Mouse (Mus musculus) limb, embryonic 11.5 days (tissue): Measurements from ENCODE around the gene Nfatc2. TPM values are rescaled to one million over a fixed set of nuclear protein-coding genes. Genes with fewer than 3 reads are reported as not detected.

Source experiments
- ATAC-seq: fragments of 200-750 bp; cut with Nextera tagmentation; 2 replicates; pipeline ENCODE4 v1.8.0; 2017; ENCODE audit warnings: low read depth; ENCODE audit not compliant: insufficient number of reproducible peaks, low FRiP score, low TSS enrichment
- DNase-seq: peaks from one replicate; pipeline ENCODE4 v3.0.0-alpha.2; 2015; ENCODE audit warnings: low spot score
- H3K27ac ChIP-seq: fragments of 300-500 bp; sonication (generic); replicated peaks from 2 replicates; pipeline ENCODE4 v1.5.1; 2014; ENCODE audit warnings: low read depth, mild to moderate bottlenecking, low read length
- H3K27me3 ChIP-seq: fragments of 300-500 bp; sonication (generic); 2 replicates; pipeline ENCODE4 v1.6.1; 2014; ENCODE audit warnings: mild to moderate bottlenecking, low read length, mixed read lengths; ENCODE audit not compliant: control insufficient read depth, insufficient read depth
- H3K36me3 ChIP-seq: fragments of 300-500 bp; sonication (generic); 2 replicates; pipeline ENCODE4 v1.6.1; 2014; ENCODE audit warnings: mild to moderate bottlenecking, low read length, moderate library complexity, mixed read lengths; ENCODE audit not compliant: control insufficient read depth, insufficient read depth
- H3K4me1 ChIP-seq: fragments of 300-500 bp; sonication (generic); 2 replicates; pipeline ENCODE4 v1.6.1; 2014; ENCODE audit warnings: low read length, mixed read lengths; ENCODE audit not compliant: control insufficient read depth, insufficient read depth
- H3K4me2 ChIP-seq: fragments of 300-500 bp; sonication (generic); 2 replicates; pipeline ENCODE4 v1.6.1; 2014; ENCODE audit warnings: low read depth, mild to moderate bottlenecking, moderate library complexity; ENCODE audit not compliant: severe bottlenecking
- H3K4me3 ChIP-seq: fragments of 300-500 bp; sonication (generic); 2 replicates; pipeline ENCODE4 v1.5.1; 2014; ENCODE audit warnings: low read depth, low read length
- H3K9ac ChIP-seq: fragments of 300-500 bp; sonication (generic); 2 replicates; pipeline ENCODE4 v1.6.1; 2014; ENCODE audit warnings: mild to moderate bottlenecking, low read length
- H3K9me3 ChIP-seq: fragments of 300-500 bp; sonication (generic); 2 replicates; pipeline ENCODE4 v1.6.1; 2016; ENCODE audit warnings: low read length; ENCODE audit not compliant: control insufficient read depth
- WGBS: fragments of 180-500 bp; shearing (Covaris S2); extraction: QIAGEN DNeasy Blood & Tissue Kit; methylation state at CpG from one replicate; pipeline ENCODE4 v1.1.7; 2014; 5-methylcytosine and 5-hydroxymethylcytosine counted together
- polyA plus RNA-seq: library from polyadenylated mRNA; unstranded; fragments of >200 nt; fragmentation: Nextera tagmentation; extraction: Ambion mirVana; gene quantifications from 2 replicates; pipeline ENCODE4 v1.2.1, GENCODE M21; 2014

The Nfatc2 gene
- polyA plus RNA-seq, 1 experiment from 2014 or later: 4.9 TPM

DNA sequence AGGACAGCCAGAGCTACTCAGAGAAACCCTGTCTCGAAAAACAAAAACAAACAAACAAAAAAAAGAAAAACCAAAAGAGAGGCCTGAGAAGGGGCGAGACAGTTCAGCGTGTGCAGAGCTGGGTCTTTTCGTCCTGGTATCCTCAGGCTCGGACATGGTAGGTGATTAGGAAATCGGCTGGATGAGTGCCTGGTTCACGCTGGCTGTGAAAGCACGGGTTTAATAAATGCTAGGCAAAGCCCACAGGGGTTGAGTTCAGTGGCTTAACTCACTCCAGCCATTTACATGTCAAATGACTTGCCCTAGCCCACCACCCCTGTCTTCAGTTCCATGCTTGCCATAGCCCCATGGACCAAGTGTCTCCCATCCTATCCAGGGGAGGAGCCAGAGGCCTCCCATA, 14.3 kb downstream of the Nfatc2 start:
- WGBS: 79% methylated on average over 8 of the region's 8 CpGs
- Histone ChIP-seq H3K9me3 (no peaks in the 10 kb centered on the region), H3K4me1 (peaks cover 10% of the 10 kb centered on the region), H3K4me2 (no peak overlapping the region), H3K36me3 (no peaks in the 10 kb centered on the region), H3K9ac (no peak overlapping the region), H3K27ac (no peak overlapping the region), H3K4me3 (no peak overlapping the region), H3K27me3 (peaks cover 18% of the 10 kb centered on the region)
- DNase-seq (no peak), ATAC-seq (no peak)

DNA sequence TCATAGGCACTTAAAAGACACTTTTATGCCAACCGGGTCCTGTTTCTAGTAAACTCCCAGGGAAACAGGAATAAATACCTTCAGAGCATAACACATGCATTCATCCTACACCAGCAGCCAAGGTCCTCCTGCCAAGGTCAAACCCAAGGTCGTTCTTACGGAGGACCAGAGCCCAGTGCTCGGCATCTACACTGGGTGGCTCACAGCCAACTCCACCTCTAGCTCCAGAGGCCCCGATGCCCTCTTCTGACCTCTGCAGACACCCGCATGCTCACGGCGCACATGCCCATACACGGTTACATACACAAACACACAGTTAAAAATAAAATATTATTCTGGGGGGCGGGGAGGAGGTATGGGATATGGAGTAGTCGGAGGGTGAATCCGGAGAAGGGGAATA, 14.9 kb downstream of the Nfatc2 start:
- no peaks in the 10 kb centered on the region for H3K9me3 ChIP-seq
- peaks cover 18% of the 10 kb centered on the region for H3K27me3 ChIP-seq
- ATAC-seq (no peak), DNase-seq (no peak)
- WGBS: 89% methylated on average over 12 of the region's 12 CpGs
- no peak overlapping the region for H3K4me3 ChIP-seq
- H3K9ac ChIP-seq: no peak overlapping the region
- H3K36me3 ChIP-seq: no peaks in the 10 kb centered on the region
- peaks cover 12% of the 10 kb centered on the region for H3K4me1 ChIP-seq
- no peak overlapping the region for H3K27ac ChIP-seq
- H3K4me2 ChIP-seq: no peak overlapping the region

- no peak overlapping the region for H3K27ac ChIP-seq
- WGBS: 77% methylated on average over 6 of the region's 6 CpGs
These were observed 16.6 kb downstream of the Nfatc2 start for GRCm38 (mm10) chr2:168584857-168585256.

GRCm38 (mm10) chr2:168584408-168584807, 17.0 kb downstream of the Nfatc2 start:
- Histone ChIP-seq H3K4me3 (no peak overlapping the region), H3K27ac (no peak overlapping the region), H3K4me2 (no peak overlapping the region), H3K36me3 (no peaks in the 10 kb centered on the region), H3K9me3 (no peaks in the 10 kb centered on the region), H3K4me1 (peaks cover 22% of the 10 kb centered on the region), H3K9ac (no peak overlapping the region), H3K27me3 (peaks cover 2% of the 10 kb centered on the region)
- ATAC-seq (no peak), DNase-seq (no peak)
- 73% methylated on average over 8 of the region's 8 CpGs for WGBS

More at GRCm38 (mm10) chr2:168584857-168585256, 16.6 kb downstream of the Nfatc2 start:
- Histone ChIP-seq H3K27me3 (peaks cover 6% of the 10 kb centered on the region), H3K4me1 (peaks cover 22% of the 10 kb centered on the region), H3K9ac (no peak overlapping the region), H3K4me3 (no peak overlapping the region), H3K4me2 (no peak overlapping the region), H3K9me3 (no peaks in the 10 kb centered on the region), H3K36me3 (no peaks in the 10 kb centered on the region)
- ATAC-seq (no peak), DNase-seq (no peak)

- no peak overlapping the region for H3K27ac ChIP-seq
- DNase-seq: no peak
These were observed 18.4 kb downstream of the Nfatc2 start for GRCm38 (mm10) chr2:168583084-168583483.

DNA sequence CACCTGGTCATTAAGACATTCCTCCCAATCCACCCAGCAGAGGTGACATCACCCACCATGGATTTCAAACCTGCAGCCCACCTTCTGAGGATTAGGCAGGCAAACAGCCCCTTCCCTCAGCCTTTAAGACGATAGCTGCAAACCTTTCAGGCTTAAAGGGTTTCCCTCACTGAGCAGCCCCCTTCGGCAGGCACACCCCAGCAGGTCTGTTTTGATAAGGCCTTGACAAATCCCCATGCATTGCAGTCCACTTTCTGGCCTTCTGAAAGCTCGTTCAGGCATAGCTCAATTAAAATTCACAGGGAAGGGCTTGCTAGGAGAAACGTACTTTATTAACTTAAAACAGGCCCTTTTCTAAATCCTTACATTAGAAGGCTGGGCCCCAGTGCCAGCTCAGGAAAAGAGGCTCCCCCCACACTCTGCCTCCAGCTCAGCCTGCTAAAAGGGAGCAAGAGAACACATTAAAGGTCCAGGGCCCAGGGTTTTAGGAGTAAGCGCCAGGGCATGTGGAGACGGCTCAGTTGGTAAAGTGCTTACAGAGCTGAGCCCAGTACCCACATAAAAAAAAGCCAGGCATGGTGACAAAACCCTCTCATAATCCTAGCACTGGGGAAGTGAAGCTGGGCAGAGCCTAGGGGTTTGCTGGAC, 20.1 kb downstream of the Nfatc2 start:
- Histone ChIP-seq H3K27ac (peak overlapping the region; percentile 37), H3K4me2 (no peak overlapping the region), H3K36me3 (no peaks in the 10 kb centered on the region), H3K9ac (no peak overlapping the region), H3K4me1 (peaks cover 33% of the 10 kb centered on the region), H3K9me3 (no peaks in the 10 kb centered on the region), H3K27me3 (no peaks in the 10 kb centered on the region), H3K4me3 (no peak overlapping the region)
- DNase-seq: no peak
- 19% methylated on average over 6 of the region's 6 CpGs for WGBS
- ATAC-seq: no peak

More at GRCm38 (mm10) chr2:168583084-168583483, 18.4 kb downstream of the Nfatc2 start:
- no peaks in the 10 kb centered on the region for H3K27me3 ChIP-seq
- H3K36me3 ChIP-seq: no peaks in the 10 kb centered on the region
- peaks cover 22% of the 10 kb centered on the region for H3K4me1 ChIP-seq
- 82% methylated on average over 5 of the region's 5 CpGs for WGBS
- no peak overlapping the region for H3K9ac ChIP-seq
- H3K4me3 ChIP-seq: no peak overlapping the region
- ATAC-seq: no peak
- no peaks in the 10 kb centered on the region for H3K9me3 ChIP-seq
- H3K4me2 ChIP-seq: no peak overlapping the region

DNA sequence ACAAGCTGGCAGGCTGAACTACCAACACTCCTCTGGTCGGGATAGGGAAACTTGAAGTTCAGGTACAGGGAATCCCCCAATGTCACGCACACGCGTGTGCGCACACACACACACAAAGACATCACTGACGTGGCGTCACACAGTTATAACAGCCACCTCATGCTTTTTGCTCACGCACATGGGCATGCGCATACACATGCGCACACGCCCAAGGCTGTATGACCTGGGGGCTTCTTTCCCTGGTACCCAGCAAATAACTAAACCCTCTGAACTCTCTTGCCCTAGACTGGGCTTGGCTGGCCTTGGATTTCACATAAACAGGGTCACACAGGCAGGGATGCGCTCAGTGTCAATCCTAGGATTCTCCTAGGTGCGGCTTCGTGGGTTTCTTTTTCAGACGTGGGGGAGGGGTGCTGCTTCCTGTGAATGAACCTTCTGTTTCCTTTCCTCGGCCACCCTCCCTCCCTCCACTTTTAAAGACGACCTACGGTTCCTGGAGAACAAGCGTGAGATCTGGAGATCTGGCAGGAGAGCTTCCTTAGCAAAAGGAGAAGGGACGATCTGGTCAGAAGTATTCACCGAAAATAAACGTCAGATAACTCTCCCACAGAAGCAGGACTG, 21.1 kb downstream of the Nfatc2 start:
- H3K27me3 ChIP-seq: no peaks in the 10 kb centered on the region
- peak overlapping the region; percentile 27; the same call in 1 of the 2 replicates for H3K9ac ChIP-seq
- DNase-seq: no peak
- no peak overlapping the region for H3K4me2 ChIP-seq
- no peak for ATAC-seq
- no peak overlapping the region for H3K4me3 ChIP-seq
- peak overlapping the region; percentile 37 for H3K27ac ChIP-seq
- 49% methylated on average over 22 of the region's 22 CpGs for WGBS
- H3K4me1 ChIP-seq: peaks cover 33% of the 10 kb centered on the region
- no peaks in the 10 kb centered on the region for H3K36me3 ChIP-seq
- H3K9me3 ChIP-seq: no peaks in the 10 kb centered on the region

DNA sequence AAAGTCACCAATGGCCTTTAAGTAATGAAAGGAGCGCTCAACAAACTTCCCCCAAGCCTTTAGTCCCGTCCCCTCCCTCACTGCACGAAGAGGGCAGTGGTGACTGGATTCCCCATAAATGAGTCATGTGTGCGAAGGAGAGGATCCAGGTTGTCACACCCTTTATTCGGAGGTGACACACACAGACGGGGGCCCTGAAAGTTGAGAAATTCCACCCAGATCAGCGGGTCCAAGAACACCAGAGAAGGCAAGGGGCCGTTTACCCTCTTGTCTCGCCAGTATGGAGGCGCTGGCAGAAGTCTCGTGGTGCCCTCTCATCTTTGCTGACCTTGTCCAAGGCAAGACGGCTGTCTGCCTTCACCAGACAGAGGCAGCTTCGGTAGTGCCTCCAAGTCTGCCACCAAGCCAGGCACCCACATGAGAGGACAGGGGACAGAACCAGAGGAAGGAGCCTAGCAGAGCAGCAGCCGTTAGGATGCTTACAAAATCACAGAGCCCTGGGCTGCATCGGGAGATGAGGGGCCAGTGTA, 21.8 kb downstream of the Nfatc2 start:
- WGBS: 73% methylated on average over 15 of the region's 15 CpGs
- no peaks in the 10 kb centered on the region for H3K36me3 ChIP-seq
- DNase-seq (no peak), ATAC-seq (no peak)
- no peaks in the 10 kb centered on the region for H3K9me3 ChIP-seq
- no peaks in the 10 kb centered on the region for H3K27me3 ChIP-seq
- H3K4me2 ChIP-seq: no peak overlapping the region
- peaks cover 36% of the 10 kb centered on the region for H3K4me1 ChIP-seq
- no peak overlapping the region for H3K4me3 ChIP-seq
- no peak overlapping the region for H3K27ac ChIP-seq
- H3K9ac ChIP-seq: no peak overlapping the region
